Mouse (Mus musculus): ENCODE results near the gene Morn5. TPM values are rescaled to one million over a fixed set of nuclear protein-coding genes. Genes with fewer than 3 reads are reported as not detected.

Gene Morn5
- 3.1 and 3.6 TPM in 2 replicates for polyA plus RNA-seq (2015; fragmentation: Nextera tagmentation; extraction: Ambion mirVana)

- Histone ChIP-seq H3K36me3 (peaks cover 8% of the 10 kb centered on the region), H3K9ac (peak within 1 kb of the TSS; percentile 83), H3K4me2 (peak within 1 kb of the TSS; percentile 58), H3K27me3 (no peaks in the 10 kb centered on the region), H3K27ac (no peak within 1 kb of the TSS), H3K4me3 (peak within 1 kb of the TSS; percentile 68), H3K4me1 (peaks cover 6% of the 10 kb centered on the region), H3K9me3 (no peaks in the 10 kb centered on the region)
- under 1% methylated on average over 44 of the region's 44 CpGs for WGBS
- ATAC-seq (ENCODE audit: borderline replicate concordance, extremely low read depth, low FRiP score, low TSS enrichment), result peak; percentile 98
Measured at GRCm38 (mm10) chr2:36048748-36049566, at the start of gene Morn5, which contains the start of gene Ndufa8. Morn5 (plus strand) TSS chr2:36049458. Ndufa8 (minus strand) TSS chr2:36049406.

- Histone ChIP-seq H3K9me3 (no peaks in the 10 kb centered on the region), H3K27me3 (no peaks in the 10 kb centered on the region), H3K36me3 (no peaks in the 10 kb centered on the region), H3K4me1 (no peaks in the 10 kb centered on the region), H3K4me2 (no peak overlapping the region), H3K4me3 (no peak overlapping the region), H3K27ac (no peak overlapping the region), H3K9ac (no peak overlapping the region)
- no peak for ATAC-seq (ENCODE audit: borderline replicate concordance, extremely low read depth, low FRiP score, low TSS enrichment)
- 24% methylated on average over 1 of the region's 1 CpGs for WGBS
Measured at GRCm38 (mm10) chr2:36000390-36000789, 48.9 kb upstream of the Morn5 start.

- H3K4me3 ChIP-seq, result no peak overlapping the region
- ATAC-seq (ENCODE audit: borderline replicate concordance, extremely low read depth, low FRiP score, low TSS enrichment), result no peak
- no peak overlapping the region for H3K4me2 ChIP-seq
- WGBS, result 42% methylated on average over 6 of the region's 6 CpGs
- no peaks in the 10 kb centered on the region for H3K9me3 ChIP-seq
- H3K9ac ChIP-seq, result no peak overlapping the region
- no peak overlapping the region for H3K27ac ChIP-seq
- no peaks in the 10 kb centered on the region for H3K27me3 ChIP-seq
- no peaks in the 10 kb centered on the region for H3K4me1 ChIP-seq
- no peaks in the 10 kb centered on the region for H3K36me3 ChIP-seq
Measured at GRCm38 (mm10) chr2:36002188-36002587, 47.1 kb upstream of the Morn5 start.

GRCm38 (mm10) chr2:36008071-36008470 lies 41.2 kb upstream of the Morn5 start:
- Histone ChIP-seq H3K27ac (no peak overlapping the region), H3K9me3 (no peaks in the 10 kb centered on the region), H3K36me3 (no peaks in the 10 kb centered on the region), H3K9ac (no peak overlapping the region), H3K4me3 (no peak overlapping the region), H3K4me1 (peaks cover 19% of the 10 kb centered on the region), H3K4me2 (no peak overlapping the region), H3K27me3 (peaks cover 32% of the 10 kb centered on the region)
- ATAC-seq (ENCODE audit: borderline replicate concordance, extremely low read depth, low FRiP score, low TSS enrichment), result no peak
- 20% methylated on average over 1 of the region's 1 CpGs for WGBS

- Histone ChIP-seq H3K9me3 (no peaks in the 10 kb centered on the region), H3K27me3 (peaks cover 32% of the 10 kb centered on the region), H3K27ac (no peak overlapping the region), H3K36me3 (no peaks in the 10 kb centered on the region), H3K4me2 (no peak overlapping the region), H3K9ac (no peak overlapping the region), H3K4me1 (peaks cover 19% of the 10 kb centered on the region), H3K4me3 (no peak overlapping the region)
- no peak for ATAC-seq (ENCODE audit: borderline replicate concordance, extremely low read depth, low FRiP score, low TSS enrichment)
- WGBS, result 21% methylated on average over 4 of the region's 4 CpGs
Measured at GRCm38 (mm10) chr2:36009386-36009785, 39.9 kb upstream of the Morn5 start.

- no peak overlapping the region for H3K27ac ChIP-seq
- ATAC-seq (ENCODE audit: borderline replicate concordance, extremely low read depth, low FRiP score, low TSS enrichment), result no peak
- no peaks in the 10 kb centered on the region for H3K9me3 ChIP-seq
- H3K4me2 ChIP-seq, result 0 out of 2 replicates have a peak overlapping the region, but pooled peaks have one; percentile 89
- no peak overlapping the region for H3K9ac ChIP-seq
- 52% methylated on average over 8 of the region's 8 CpGs for WGBS
- H3K4me3 ChIP-seq, result no peak overlapping the region
- peaks cover 19% of the 10 kb centered on the region for H3K4me1 ChIP-seq
- H3K36me3 ChIP-seq, result no peaks in the 10 kb centered on the region
- H3K27me3 ChIP-seq, result peaks cover 32% of the 10 kb centered on the region
Measured at GRCm38 (mm10) chr2:36010579-36010978, 38.7 kb upstream of the Morn5 start.

GRCm38 (mm10) chr2:36011331-36011825 lies 37.9 kb upstream of the Morn5 start:
- peak overlapping the region; percentile 27; the same call in 1 of the 2 replicates for H3K9ac ChIP-seq
- no peak overlapping the region for H3K27ac ChIP-seq
- ATAC-seq (ENCODE audit: borderline replicate concordance, extremely low read depth, low FRiP score, low TSS enrichment), result no peak; the same call in 1 of the 2 replicates
- peaks cover 19% of the 10 kb centered on the region for H3K4me1 ChIP-seq
- peak overlapping the region; percentile 89 for H3K4me2 ChIP-seq
- peaks cover 32% of the 10 kb centered on the region for H3K27me3 ChIP-seq
- no peaks in the 10 kb centered on the region for H3K9me3 ChIP-seq
- under 1% methylated on average over 44 of the region's 44 CpGs for WGBS
- no peaks in the 10 kb centered on the region for H3K36me3 ChIP-seq
- peak overlapping the region; percentile 45 for H3K4me3 ChIP-seq

GRCm38 (mm10) chr2:36013010-36013409 lies 36.2 kb upstream of the Morn5 start:
- Histone ChIP-seq H3K36me3 (no peaks in the 10 kb centered on the region), H3K4me1 (peaks cover 19% of the 10 kb centered on the region), H3K9me3 (no peaks in the 10 kb centered on the region), H3K4me3 (no peak overlapping the region), H3K4me2 (no peak overlapping the region), H3K27me3 (peaks cover 32% of the 10 kb centered on the region), H3K27ac (peak overlapping the region; percentile 13; the same call in 1 of the 2 replicates), H3K9ac (no peak overlapping the region)
- peak; percentile 70 for ATAC-seq (ENCODE audit: borderline replicate concordance, extremely low read depth, low FRiP score, low TSS enrichment)
- WGBS, result 46% methylated on average over 12 of the region's 12 CpGs

- peak overlapping the region; percentile 25; the same call in 1 of the 2 replicates for H3K4me3 ChIP-seq
- H3K27me3 ChIP-seq, result no peaks in the 10 kb centered on the region
- ATAC-seq (ENCODE audit: borderline replicate concordance, extremely low read depth, low FRiP score, low TSS enrichment), result peak; percentile 53
- H3K27ac ChIP-seq, result no peak overlapping the region
- no peaks in the 10 kb centered on the region for H3K36me3 ChIP-seq
- no peak overlapping the region for H3K9ac ChIP-seq
- 7% methylated on average over 32 of the region's 32 CpGs for WGBS
- no peaks in the 10 kb centered on the region for H3K9me3 ChIP-seq
- peak overlapping the region; percentile 50 for H3K4me2 ChIP-seq
- H3K4me1 ChIP-seq, result peaks cover 7% of the 10 kb centered on the region; the same call in 1 of the 2 replicates
Measured at GRCm38 (mm10) chr2:36021385-36022159, 27.7 kb upstream of the Morn5 start.

GRCm38 (mm10) chr2:36023291-36023690 lies 26.0 kb upstream of the Morn5 start:
- Histone ChIP-seq H3K36me3 (no peaks in the 10 kb centered on the region), H3K4me3 (no peak overlapping the region), H3K27ac (no peak overlapping the region), H3K4me2 (no peak overlapping the region), H3K9me3 (no peaks in the 10 kb centered on the region), H3K9ac (no peak overlapping the region), H3K27me3 (no peaks in the 10 kb centered on the region), H3K4me1 (peaks cover 7% of the 10 kb centered on the region; the same call in 1 of the 2 replicates)
- ATAC-seq (ENCODE audit: borderline replicate concordance, extremely low read depth, low FRiP score, low TSS enrichment), result peak; percentile 74
- 41% methylated on average over 3 of the region's 3 CpGs for WGBS

- H3K27me3 ChIP-seq, result no peaks in the 10 kb centered on the region
- ATAC-seq (ENCODE audit: borderline replicate concordance, extremely low read depth, low FRiP score, low TSS enrichment), result no peak
- no peak overlapping the region for H3K9ac ChIP-seq
- peaks cover 13% of the 10 kb centered on the region; the same call in 1 of the 2 replicates for H3K4me1 ChIP-seq
- peaks cover 22% of the 10 kb centered on the region for H3K36me3 ChIP-seq
- 73% methylated on average over 7 of the region's 7 CpGs for WGBS
- no peak overlapping the region for H3K4me2 ChIP-seq
- 0 out of 2 replicates have a peak overlapping the region, but pooled peaks have one; percentile 23 for H3K27ac ChIP-seq
- H3K9me3 ChIP-seq, result no peaks in the 10 kb centered on the region
- H3K4me3 ChIP-seq, result no peak overlapping the region
Measured at GRCm38 (mm10) chr2:36032884-36033283, 16.4 kb upstream of the Morn5 start.

Measured in lung, embryonic 15.5 days (tissue).